10 mouse cellular contexts compared by ENCODE assay signal in the genomic region with DNA sequence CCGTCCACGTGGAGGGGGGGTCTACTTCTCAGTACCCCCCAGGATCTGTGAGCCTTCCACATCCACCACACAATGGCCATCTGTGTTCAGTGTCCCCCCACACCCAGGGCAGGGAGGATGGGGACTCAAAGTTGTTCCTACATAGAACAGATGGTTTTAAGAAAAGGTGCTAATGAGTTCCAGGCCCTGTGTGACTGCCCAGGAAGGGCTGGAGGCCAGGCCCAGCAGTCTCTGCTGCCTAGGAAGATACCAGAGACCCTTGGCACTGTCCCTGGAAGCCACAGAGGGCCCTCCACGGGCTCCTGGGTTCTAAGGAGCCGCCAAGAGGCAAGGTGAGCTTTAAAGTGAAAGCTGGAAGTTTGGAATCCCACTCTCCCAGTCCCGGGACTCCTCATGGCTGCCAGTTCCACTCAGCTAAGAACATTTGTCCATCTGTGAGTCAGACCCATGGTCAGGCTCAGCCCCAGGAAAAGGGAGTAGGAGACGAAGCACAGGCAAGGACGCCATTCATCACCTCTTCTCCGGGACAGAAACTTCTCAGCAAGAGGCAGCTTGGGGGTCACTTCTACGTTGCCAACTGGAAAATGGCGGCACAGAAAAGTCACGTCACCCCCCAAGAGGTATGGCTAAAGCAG. TPM values are rescaled to one million over a fixed set of nuclear protein-coding genes. Genes with fewer than 3 reads are reported as not detected.
DNase-seq lines count a peak whose midpoint lies in the region; ATAC-seq lines count a peak whose summit lies in the region.
"Had no signal": no experiment of that assay in that cellular context is flagged by ENCODE, and none has a peak within 500 bp of the region (broad histone marks: within the 10 kb centered on the region; RNA-seq: fewer than 3 reads in every experiment).

No protein-coding gene starts in this region.

- peak overlapping the region; percentile 55 for H3K27ac ChIP-seq in midbrain, embryonic 10.5 days (replicated peaks)
- no peak overlapping the region for H3K27ac ChIP-seq in midbrain, embryonic 15.5 days
- H3K27ac ChIP-seq in embryonic facial prominence, embryonic 10.5 days (replicated peaks), result peak overlapping the region; percentile 19
- H3K27ac ChIP-seq in limb, embryonic 15.5 days, result peak overlapping the region; percentile 67
- H3K27ac ChIP-seq: midbrain, embryonic 12.5 days had no signal

- no peak overlapping the region for H3K4me3 ChIP-seq in midbrain, embryonic 10.5 days
- H3K4me3 ChIP-seq in midbrain, embryonic 15.5 days, result no peak overlapping the region
- H3K4me3 ChIP-seq in embryonic facial prominence, embryonic 10.5 days, result no peak overlapping the region
- no peak overlapping the region for H3K4me3 ChIP-seq in limb, embryonic 15.5 days
- H3K4me3 ChIP-seq: midbrain, embryonic 12.5 days had no signal

- peak; percentile 43 for DNase-seq in embryo, embryonic 10.5 days (ENCODE audit: low spot score)
- no peak for DNase-seq in embryo, embryonic 10 days (ENCODE audit: low spot score)
- DNase-seq in midbrain, embryonic 10.5 days (ENCODE audit: low spot score), result no peak
- peak; percentile 46 for DNase-seq in embryonic facial prominence, embryonic 10.5 days (ENCODE audit: low spot score)
- DNase-seq in lung, adult 18-20 months, result no peak
- DNase-seq in layer of hippocampus, postnatal 10 days (ENCODE audit: low spot score in 2 of 2), result no peak

- no peak overlapping the region for H3K4me2 ChIP-seq in midbrain, embryonic 15.5 days
- H3K4me2 ChIP-seq in limb, embryonic 15.5 days, result no peak overlapping the region
- H3K4me2 ChIP-seq: midbrain, embryonic 12.5 days had no signal

- ATAC-seq in midbrain, embryonic 15.5 days (replicated peaks), result no peak
- ATAC-seq in limb, embryonic 15.5 days (ENCODE audit: insufficient number of reproducible peaks, low FRiP score, low TSS enrichment, low read depth), result 0 out of 2 replicates have a peak, but pooled peaks have one; percentile 22
- ATAC-seq: Patski had no signal

- no peaks in the 10 kb centered on the region for H3K27me3 ChIP-seq in midbrain, embryonic 10.5 days (ENCODE audit: low read depth, poor library complexity, severe bottlenecking)
- no peaks in the 10 kb centered on the region for H3K27me3 ChIP-seq in midbrain, embryonic 15.5 days (replicated peaks)
- no peaks in the 10 kb centered on the region for H3K27me3 ChIP-seq in embryonic facial prominence, embryonic 10.5 days (replicated peaks; ENCODE audit: low read depth, poor library complexity, severe bottlenecking)
- no peaks in the 10 kb centered on the region for H3K27me3 ChIP-seq in limb, embryonic 15.5 days
- H3K27me3 ChIP-seq: midbrain, embryonic 12.5 days; Patski had no signal

- H3K9me3 ChIP-seq in midbrain, embryonic 10.5 days (replicated peaks), result no peaks in the 10 kb centered on the region
- no peaks in the 10 kb centered on the region for H3K9me3 ChIP-seq in midbrain, embryonic 15.5 days
- no peaks in the 10 kb centered on the region for H3K9me3 ChIP-seq in embryonic facial prominence, embryonic 10.5 days
- H3K9me3 ChIP-seq in limb, embryonic 15.5 days, result no peaks in the 10 kb centered on the region
- H3K9me3 ChIP-seq: midbrain, embryonic 12.5 days had no signal

- 80% methylated on average over 11 of the region's 11 CpGs for WGBS in midbrain, embryonic 10.5 days
- WGBS in midbrain, embryonic 15.5 days, result 84% methylated on average over 11 of the region's 11 CpGs
- WGBS in embryonic facial prominence, embryonic 10.5 days, result 75% methylated on average over 11 of the region's 11 CpGs
- WGBS in limb, embryonic 15.5 days, result 55% methylated on average over 11 of the region's 11 CpGs

- H3K36me3 ChIP-seq in midbrain, embryonic 10.5 days, result no peaks in the 10 kb centered on the region
- H3K36me3 ChIP-seq in midbrain, embryonic 15.5 days (replicated peaks), result no peaks in the 10 kb centered on the region
- peaks cover 9% of the 10 kb centered on the region for H3K36me3 ChIP-seq in embryonic facial prominence, embryonic 10.5 days (replicated peaks)
- H3K36me3 ChIP-seq in limb, embryonic 15.5 days, result peaks cover 16% of the 10 kb centered on the region
- H3K36me3 ChIP-seq: midbrain, embryonic 12.5 days had no signal

- H3K4me1 ChIP-seq in midbrain, embryonic 10.5 days, result peaks cover 34% of the 10 kb centered on the region
- peaks cover 3% of the 10 kb centered on the region; the same call in 1 of the 2 replicates for H3K4me1 ChIP-seq in midbrain, embryonic 15.5 days
- peaks cover 36% of the 10 kb centered on the region for H3K4me1 ChIP-seq in embryonic facial prominence, embryonic 10.5 days
- peaks cover 36% of the 10 kb centered on the region for H3K4me1 ChIP-seq in limb, embryonic 15.5 days

- no peak overlapping the region for H3K9ac ChIP-seq in midbrain, embryonic 15.5 days
- H3K9ac ChIP-seq in limb, embryonic 15.5 days, result no peak overlapping the region
- H3K9ac ChIP-seq: midbrain, embryonic 12.5 days had no signal

RNA-seq across cellular contexts. Expression of a gene that starts 36.9 kb away (rescaled TPM):
- 12.9 and 14.6 TPM in 2 replicates for polyA plus RNA-seq in midbrain, embryonic 10.5 days (2016; fragmentation: Nextera tagmentation; extraction: Ambion mirVana)
- 25.0 and 25.6 TPM in 2 replicates for polyA plus RNA-seq in midbrain, embryonic 15.5 days (2015; fragmentation: Nextera tagmentation; extraction: Ambion mirVana)
- 10.8 and 15.2 TPM in 2 replicates for polyA plus RNA-seq in embryonic facial prominence, embryonic 10.5 days (2016; fragmentation: Nextera tagmentation; extraction: Ambion mirVana)
- polyA plus RNA-seq in limb, embryonic 15.5 days (2015; fragmentation: Nextera tagmentation; extraction: Ambion mirVana), result 99.3 and 106 TPM in 2 replicates
- total RNA-seq in layer of hippocampus, postnatal 10 days (2021), result 100 to 1,000 TPM; 137 to 138 TPM

Comparison
In these comparisons a context has a peak if more than half of its experiments do, and no peak if none do; other contexts are left out.
1. DNase-seq: peak in embryo, embryonic 10.5 days (single experiment) and embryonic facial prominence, embryonic 10.5 days (single experiment); none in embryo, embryonic 10 days (single experiment), midbrain, embryonic 10.5 days (single experiment), lung, adult 18-20 months (0 of 2) and layer of hippocampus, postnatal 10 days (0 of 2).